Mouse (Mus musculus) CH12.LX (cell line): Measurements from ENCODE around the gene Cnp.

Experiments
- CTCF ChIP-seq, 2 experiments: IDR thresholded peaks in 1 of 2; conservative IDR thresholded peaks in 1 of 2; 2 replicates each; pipeline ENCODE4 v1.5.1; 2011 to 2012; ENCODE audit warnings: low read depth in 2 of 2, low read length in 2 of 2, improper control_type of control experiment in 1 of 2, inconsistent platforms in 1 of 2, mild to moderate bottlenecking in 1 of 2, moderate library complexity in 1 of 2
- E2F4 ChIP-seq: IDR thresholded peaks from 2 replicates; pipeline ENCODE4 v1.6.1; 2011; ENCODE audit warnings: low read depth, low read length, improper control_type of control experiment; ENCODE audit not compliant: insufficient replicate concordance
- ETS1 ChIP-seq: conservative IDR thresholded peaks from 2 replicates; pipeline ENCODE4 v1.6.1; 2012; ENCODE audit warnings: low read depth, mild to moderate bottlenecking, inconsistent platforms, low read length, improper control_type of control experiment, moderate library complexity
- GABPA ChIP-seq: IDR thresholded peaks from 2 replicates; pipeline ENCODE4 v1.6.1; 2012; ENCODE audit warnings: low read depth, low read length, improper control_type of control experiment, inconsistent platforms; ENCODE audit not compliant: insufficient replicate concordance

- TF ChIP-seq ETS1 (no peak), GABPA (no peak), CTCF (conservative IDR thresholded peaks at IDR 0.05 in 1 of 2, IDR thresholded peaks at IDR 0.05 in 1 of 2; ENCODE audit: low read depth in 2 of 2, low read length in 2 of 2) (no peak), E2F4 (no peak)
These were observed 10.0 kb upstream of the Cnp start for GRCm38 (mm10) chr11:100564703-100565102.
